ENCODE assay signal across 30 mouse cellular contexts in genomic region chr6:134348526-134349067, GRCm38 (mm10). TPM values are rescaled to one million over a fixed set of nuclear protein-coding genes. Genes with fewer than 3 reads are reported as not detected.
A peak's percentile ranks its signal among the peaks of the same experiment; 100 is the strongest.
DNase-seq lines count a peak whose midpoint lies in the region; ATAC-seq and TF ChIP-seq lines count a peak whose summit lies in the region.
"Had no signal": no experiment of that assay in that cellular context is flagged by ENCODE, and none has a peak within 500 bp of the region (broad histone marks: within the 10 kb centered on the region; RNA-seq: fewer than 3 reads in every experiment).

No protein-coding gene starts in this region.

- no peak for TF ChIP-seq CTCF in ES-Bruce4 (IDR thresholded peaks at IDR 0.05; ENCODE audit: low read depth, low read length)
- TF ChIP-seq CTCF in midbrain, postnatal 0 days (IDR thresholded peaks at IDR 0.05), result no peak

- peak overlapping the region; percentile 4; the same call in 1 of the 2 replicates for H3K9ac ChIP-seq in ES-Bruce4 (ENCODE audit: low read depth, poor library complexity, severe bottlenecking)
- H3K9ac ChIP-seq in kidney, embryonic 16.5 days (replicated peaks; ENCODE audit: low read length), result no peak overlapping the region
- no peak overlapping the region for H3K9ac ChIP-seq in midbrain, postnatal 0 days (replicated peaks; ENCODE audit: low read length, poor library complexity, severe bottlenecking)
- no peak overlapping the region for H3K9ac ChIP-seq in forebrain, embryonic 13.5 days
- H3K9ac ChIP-seq: forebrain, postnatal 0 days; hindbrain, embryonic 12.5 days; hindbrain, embryonic 15.5 days had no signal

- peaks cover 9% of the 10 kb centered on the region; the same call in 1 of the 2 replicates for H3K9me3 ChIP-seq in ES-Bruce4 (replicated peaks; ENCODE audit: control insufficient read depth, insufficient read depth, low read length, poor library complexity, severe bottlenecking)
- 0 out of 2 replicates have a peak, but pooled peaks cover under 1% of the 10 kb centered on the region for H3K9me3 ChIP-seq in kidney, embryonic 16.5 days (ENCODE audit: low read length)
- no peaks in the 10 kb centered on the region for H3K9me3 ChIP-seq in midbrain, postnatal 0 days (ENCODE audit: low read length)
- 0 out of 2 replicates have a peak, but pooled peaks cover 3% of the 10 kb centered on the region for H3K9me3 ChIP-seq in forebrain, embryonic 13.5 days (replicated peaks)
- H3K9me3 ChIP-seq: forebrain, embryonic 10.5 days; G1E; heart, embryonic 10.5 days; hindbrain, embryonic 12.5 days; hindbrain, embryonic 15.5 days had no signal

- peak; percentile 85 for ATAC-seq in activated CD4-positive, CD25-positive, alpha-beta regulatory T cell, adult 4 months
- ATAC-seq in kidney, embryonic 16.5 days (ENCODE audit: low FRiP score, low TSS enrichment), result no peak
- no peak for ATAC-seq in midbrain, postnatal 0 days (ENCODE audit: low FRiP score)
- ATAC-seq in forebrain, embryonic 13.5 days, result no peak
- ATAC-seq: forebrain, embryonic 14.5 days; forebrain, postnatal 0 days; intestine, embryonic 16.5 days; Patski had no signal

- peak overlapping the region; percentile 84; the same call in 1 of the 2 replicates for H3K27ac ChIP-seq in ES-Bruce4 (ENCODE audit: insufficient read depth, low read length)
- H3K27ac ChIP-seq in kidney, embryonic 16.5 days (ENCODE audit: low read length), result no peak overlapping the region
- no peak overlapping the region for H3K27ac ChIP-seq in midbrain, postnatal 0 days (ENCODE audit: low read depth, low read length)
- no peak overlapping the region for H3K27ac ChIP-seq in forebrain, embryonic 13.5 days
- H3K27ac ChIP-seq: forebrain, embryonic 10.5 days; gastrocnemius, adult 2 months; heart, adult 2 months; heart, embryonic 10.5 days; hindbrain, embryonic 12.5 days; hindbrain, embryonic 15.5 days had no signal

- WGBS in kidney, embryonic 16.5 days, result 92% methylated on average over 7 of the region's 7 CpGs
- WGBS in midbrain, postnatal 0 days, result 93% methylated on average over 7 of the region's 7 CpGs
- WGBS in forebrain, embryonic 13.5 days, result 87% methylated on average over 7 of the region's 7 CpGs

- H3K27me3 ChIP-seq in ES-Bruce4 (ENCODE audit: control insufficient read depth, insufficient read depth, low read length, poor library complexity, severe bottlenecking), result no peaks in the 10 kb centered on the region; the same call in 1 of the 2 replicates
- no peaks in the 10 kb centered on the region for H3K27me3 ChIP-seq in kidney, embryonic 16.5 days (ENCODE audit: insufficient read depth, low read length)
- no peaks in the 10 kb centered on the region for H3K27me3 ChIP-seq in midbrain, postnatal 0 days (ENCODE audit: insufficient read depth, low read length)
- no peaks in the 10 kb centered on the region for H3K27me3 ChIP-seq in forebrain, embryonic 13.5 days
- H3K27me3 ChIP-seq: CH12.LX; hindbrain, embryonic 12.5 days; hindbrain, embryonic 15.5 days had no signal

- H3K4me1 ChIP-seq in ES-Bruce4 (ENCODE audit: control insufficient read depth, insufficient read depth, low read length), result peaks cover 2% of the 10 kb centered on the region
- no peaks in the 10 kb centered on the region for H3K4me1 ChIP-seq in kidney, embryonic 16.5 days (ENCODE audit: insufficient read depth, low read length)
- H3K4me1 ChIP-seq in midbrain, postnatal 0 days (ENCODE audit: insufficient read depth, low read length), result no peaks in the 10 kb centered on the region
- no peaks in the 10 kb centered on the region for H3K4me1 ChIP-seq in forebrain, embryonic 13.5 days
- H3K4me1 ChIP-seq: forebrain, embryonic 10.5 days; heart, embryonic 10.5 days; hindbrain, embryonic 12.5 days; hindbrain, embryonic 15.5 days had no signal

- TF ChIP-seq POLR2A in ES-Bruce4 (IDR thresholded peaks at IDR 0.05; ENCODE audit: insufficient read depth, low read length), result no peak

- no peaks in the 10 kb centered on the region for H3K36me3 ChIP-seq in ES-Bruce4 (ENCODE audit: control insufficient read depth, insufficient read depth, low read length, poor library complexity, severe bottlenecking)
- no peaks in the 10 kb centered on the region for H3K36me3 ChIP-seq in kidney, embryonic 16.5 days (ENCODE audit: insufficient read depth, low read length)
- H3K36me3 ChIP-seq in midbrain, postnatal 0 days (ENCODE audit: insufficient read depth, low read length), result no peaks in the 10 kb centered on the region
- H3K36me3 ChIP-seq in forebrain, embryonic 13.5 days (ENCODE audit: poor library complexity, severe bottlenecking), result no peaks in the 10 kb centered on the region
- H3K36me3 ChIP-seq: forebrain, embryonic 10.5 days; G1E; heart, embryonic 10.5 days; hindbrain, embryonic 12.5 days; hindbrain, embryonic 15.5 days had no signal

- H3K4me3 ChIP-seq in ES-Bruce4 (ENCODE audit: low read depth, low read length), result peak overlapping the region; percentile 21
- H3K4me3 ChIP-seq in kidney, embryonic 16.5 days (ENCODE audit: low read length), result no peak overlapping the region
- no peak overlapping the region for H3K4me3 ChIP-seq in midbrain, postnatal 0 days (ENCODE audit: low read depth, low read length)
- H3K4me3 ChIP-seq in forebrain, embryonic 13.5 days, result no peak overlapping the region
- H3K4me3 ChIP-seq: forebrain, embryonic 10.5 days; gastrocnemius, adult 2 months; heart, adult 2 months; heart, embryonic 10.5 days; hindbrain, embryonic 12.5 days; hindbrain, embryonic 15.5 days had no signal

- TF ChIP-seq EP300 in ES-Bruce4 (IDR thresholded peaks at IDR 0.05; ENCODE audit: insufficient read depth, low read depth, low read length), result no peak

- peak; percentile 27 for DNase-seq in CD4-positive, CD25-positive, alpha-beta regulatory T cell, adult 2 months (ENCODE audit: low read depth, low spot score)
- no peak for DNase-seq in midbrain, postnatal 0 days (ENCODE audit: low spot score)
- DNase-seq in left cerebral cortex, adult 8-10 months (ENCODE audit: low spot score in 2 of 2), result no peak
- DNase-seq: adrenal gland, postnatal 10 days; adrenal gland, postnatal 36 days; B cell, adult 2 months; cerebellum, adult 18-20 months; cerebellum, adult 9-10 months; cerebellum, postnatal 14 days; forebrain, postnatal 0 days; gastrocnemius, adult 2 months; gastrocnemius, postnatal 25 days; heart, adult 2 months; kidney, adult 18-20 months had no signal

- H3K4me2 ChIP-seq in kidney, embryonic 16.5 days (replicated peaks; ENCODE audit: low read depth, low read length), result no peak overlapping the region
- H3K4me2 ChIP-seq in midbrain, postnatal 0 days (ENCODE audit: low read depth, low read length, poor library complexity, severe bottlenecking), result no peak overlapping the region
- no peak overlapping the region for H3K4me2 ChIP-seq in forebrain, embryonic 13.5 days
- H3K4me2 ChIP-seq: hindbrain, embryonic 12.5 days; hindbrain, embryonic 15.5 days had no signal

RNA-seq across cellular contexts. Expression of gene Bcl2l14, which starts 47.5 kb away (rescaled TPM):
- 0.90 and 1.2 TPM in 2 replicates for polyA plus RNA-seq in ES-Bruce4 (2011; ENCODE audit: insufficient read depth, insufficient read length, low read depth, missing spikeins)
- polyA plus RNA-seq in activated CD4-positive, CD25-positive, alpha-beta regulatory T cell, adult 4 months (2017; shearing (Covaris generic)), result under 1 TPM; 0.48 to 0.81 TPM
- 7.6 and 8.9 TPM in 2 replicates for polyA plus RNA-seq in kidney, embryonic 16.5 days (2015; fragmentation: Nextera tagmentation; extraction: Ambion mirVana)
- not detected in 2 replicates for total RNA-seq in midbrain, postnatal 0 days (2014; rRNA removed)
- polyA plus RNA-seq in midbrain, postnatal 0 days (2015; fragmentation: Nextera tagmentation; extraction: Ambion mirVana), result not detected in 2 replicates
- total RNA-seq in left cerebral cortex, adult 8-10 months (2022), result not detected
- polyA plus RNA-seq in forebrain, embryonic 13.5 days (2015; fragmentation: Nextera tagmentation; extraction: Ambion mirVana), result not detected in 2 replicates
- total RNA-seq: adrenal gland, postnatal 10 days; adrenal gland, postnatal 36 days; forebrain, postnatal 0 days; gastrocnemius, adult 2 months; gastrocnemius, postnatal 25 days; heart, adult 2 months; heart, postnatal 25 days had no signal
- polyA plus RNA-seq: forebrain, embryonic 14.5 days; forebrain, postnatal 0 days; frontal cortex, adult 2 months; G1E; heart, postnatal 0 days; Patski had no signal
